Mouse (Mus musculus) heart, postnatal 14 days (tissue): Measurements from ENCODE around the gene Zic1. TPM values are rescaled to one million over a fixed set of nuclear protein-coding genes. Genes with fewer than 3 reads are reported as not detected.

Source experiments
- DNase-seq, 2 experiments: peaks; one replicate each; pipeline ENCODE4 v3.0.0; 2021 to 2022
- intact Hi-C: fragments of 180-260 bp; cut with DNase I; formaldehyde crosslinking; loops from one replicate; pipeline ENCODE4 v1.15.1; 2025
- total RNA-seq, 2 experiments: library from RNA; stranded (reverse); gene quantifications; 2 replicates each; pipeline ENCODE4 v1.2.3; 2021

The Zic1 gene
- total RNA-seq, 2 experiments from 2014 or later = not detected

- no peak for DNase-seq
- intact Hi-C loops = no loop called here
These were observed 19.3 kb upstream of the Zic1 start for GRCm38 (mm10) chr9:91384693-91385560.

GRCm38 (mm10) chr9:91384136-91384500, 18.5 kb upstream of the Zic1 start:
- intact Hi-C loops = no loop called here
- DNase-seq = no peak

GRCm38 (mm10) chr9:91383441-91384135, 18.0 kb upstream of the Zic1 start:
- intact Hi-C loops = no loop called here
- no peak for DNase-seq

DNA sequence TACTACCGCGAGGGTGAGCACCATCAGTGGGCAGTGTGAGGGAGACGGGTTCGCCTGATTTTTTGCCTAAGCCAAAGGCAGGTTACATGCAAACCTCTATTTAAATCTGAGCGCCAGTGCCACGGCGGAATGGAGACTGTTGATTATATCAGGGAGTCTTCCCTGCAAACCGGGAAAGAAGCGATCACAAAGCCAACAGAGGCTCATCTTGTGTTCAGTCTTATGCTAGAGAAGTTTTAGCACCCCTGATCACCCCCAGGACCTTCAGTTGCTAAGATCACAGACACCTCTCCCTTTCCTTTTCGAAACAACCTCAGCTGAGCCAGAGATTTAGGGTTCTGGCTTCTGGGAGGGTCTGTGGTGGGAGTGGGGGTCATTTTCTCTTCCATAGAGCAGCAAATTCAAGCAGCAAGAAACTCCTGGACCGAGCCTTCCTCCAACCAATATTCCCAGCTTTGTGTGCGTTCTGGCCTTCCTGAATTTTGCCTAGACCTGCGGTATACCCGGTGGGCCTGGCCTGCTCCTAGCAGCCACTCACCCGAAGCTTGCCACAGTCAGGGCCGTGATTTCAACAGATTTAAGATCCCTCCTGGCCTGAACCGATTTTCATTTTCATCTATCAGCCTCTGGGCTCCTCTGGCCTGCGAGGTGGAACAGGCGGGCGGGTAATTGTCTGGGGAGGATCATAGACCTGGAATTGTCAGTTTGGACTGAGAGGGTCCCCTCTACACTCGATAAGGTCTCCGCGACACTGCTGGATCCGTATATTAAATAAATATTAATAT, 17.1 kb upstream of the Zic1 start:
- intact Hi-C loops = no loop called here
- DNase-seq = no peak

GRCm38 (mm10) chr9:91382111-91382379, 16.4 kb upstream of the Zic1 start:
- intact Hi-C loops = no loop called here
- DNase-seq = no peak

DNA sequence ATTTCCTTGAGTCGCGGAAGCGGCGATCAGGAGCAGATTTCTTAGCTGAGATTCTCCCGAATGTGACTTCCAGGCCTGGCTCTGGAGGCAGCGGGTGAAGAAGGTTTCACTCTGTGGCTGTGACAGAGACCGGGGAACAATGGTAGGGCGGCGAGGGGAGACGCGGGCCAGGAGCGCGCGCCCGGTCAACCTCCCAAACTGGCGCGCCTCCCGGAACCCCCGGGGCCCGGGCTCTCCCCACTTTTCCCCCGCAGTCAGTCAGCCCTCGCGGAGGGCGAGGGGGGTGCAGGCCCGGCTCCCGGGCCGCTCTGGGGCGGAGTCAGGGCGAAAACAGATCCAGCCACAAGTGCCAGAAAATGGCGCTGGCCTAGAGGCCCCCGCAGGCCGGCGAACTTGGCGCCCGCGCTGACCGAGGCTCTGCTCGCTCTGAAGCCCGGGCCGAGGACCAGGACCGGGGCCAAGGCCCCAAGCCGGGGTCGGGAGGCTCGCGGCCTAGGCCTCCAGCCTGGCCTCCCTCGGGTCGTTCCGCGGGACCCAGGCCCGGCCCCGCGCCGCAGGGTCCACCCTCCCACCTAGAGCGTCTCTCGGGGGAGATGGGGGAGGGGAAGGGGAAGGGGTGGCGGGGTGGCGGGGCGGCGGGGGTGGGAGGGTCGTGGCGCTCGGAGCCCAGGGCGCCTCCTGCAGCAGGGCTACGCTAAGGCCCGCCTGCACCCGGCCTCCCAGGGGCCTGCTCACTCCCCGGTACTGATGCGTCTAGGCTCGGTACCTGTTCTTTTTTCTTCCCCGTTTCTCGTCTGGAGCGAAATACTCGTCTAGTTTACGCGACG, 15.9 kb upstream of the Zic1 start:
- peak; percentile 26 to 27 for DNase-seq
- intact Hi-C loops = no loop called here

DNA sequence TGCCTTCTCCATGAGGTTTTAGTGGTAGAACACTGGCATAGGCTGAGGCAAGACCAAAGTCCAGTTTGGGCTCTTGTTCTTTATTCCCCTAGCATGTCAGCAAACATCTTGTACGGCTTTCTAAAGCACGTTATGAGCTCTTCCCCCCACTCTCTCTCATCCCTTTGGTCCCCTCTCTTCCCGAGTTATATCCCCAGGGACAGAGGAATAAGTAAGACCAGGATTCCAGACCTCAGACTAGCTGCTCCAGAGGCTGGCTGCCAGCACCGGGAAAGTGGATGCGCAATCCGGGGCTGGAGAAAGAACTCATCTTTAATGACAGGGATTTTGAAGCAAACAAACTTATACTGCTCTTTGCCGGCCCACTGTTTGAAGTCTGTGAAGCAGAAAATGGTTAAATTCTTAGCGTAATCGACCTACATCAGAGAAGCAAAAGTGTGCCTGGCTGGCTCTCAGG, 14.9 kb upstream of the Zic1 start:
- intact Hi-C loops = no loop called here

GRCm38 (mm10) chr9:91379781-91380457, 14.3 kb upstream of the Zic1 start:
- no peak for DNase-seq
- intact Hi-C loops = no loop called here

More for the DNA sequence above, 14.9 kb upstream of the Zic1 start:
- no peak for DNase-seq

DNA sequence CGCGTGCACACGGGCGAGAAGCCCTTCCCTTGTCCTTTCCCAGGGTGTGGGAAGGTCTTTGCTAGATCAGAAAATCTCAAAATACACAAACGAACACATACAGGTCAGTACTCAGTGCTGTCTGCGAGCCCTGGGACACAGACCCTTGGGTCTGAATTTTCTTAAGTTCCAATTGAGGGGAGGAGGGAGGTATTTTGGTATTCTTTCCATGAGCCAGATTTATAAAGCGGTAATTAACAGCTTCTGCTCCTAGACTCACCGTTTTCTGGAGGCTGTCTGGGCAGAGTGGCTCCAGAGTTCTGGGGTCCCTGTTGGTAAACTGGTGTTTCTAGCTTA, 13.7 kb upstream of the Zic1 start:
- intact Hi-C loops = no loop called here
- no peak for DNase-seq

- intact Hi-C loops = no loop called here
These were observed 13.0 kb upstream of the Zic1 start for GRCm38 (mm10) chr9:91378411-91379299.

GRCm38 (mm10) chr9:91377873-91378150, 12.2 kb upstream of the Zic1 start:
- no peak for DNase-seq
- intact Hi-C loops = no loop called here

More at GRCm38 (mm10) chr9:91378411-91379299, 13.0 kb upstream of the Zic1 start:
- no peak for DNase-seq

GRCm38 (mm10) chr9:91377036-91377872, 11.6 kb upstream of the Zic1 start:
- intact Hi-C loops = no loop called here
- DNase-seq = no peak

DNA sequence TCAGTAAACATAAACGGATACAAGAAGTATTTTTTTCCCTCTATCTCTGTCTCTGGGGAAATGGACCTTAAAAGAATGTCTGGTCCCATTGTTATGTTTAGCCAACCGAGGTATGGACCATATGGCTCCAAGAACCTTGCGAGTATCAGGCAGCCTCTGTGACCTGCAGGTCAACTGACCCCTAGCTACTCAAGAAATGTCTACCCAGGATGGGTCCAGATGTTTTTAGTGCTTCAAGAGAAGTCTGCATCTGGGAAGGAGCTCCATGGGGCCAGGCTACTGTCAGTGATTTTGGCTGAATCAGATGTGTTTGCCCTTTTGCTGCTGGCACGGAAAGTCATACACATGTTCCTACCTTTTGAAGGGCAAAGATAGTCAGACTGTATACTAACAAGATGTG, 9.1 kb upstream of the Zic1 start:
- intact Hi-C loops = no loop called here
- no peak for DNase-seq

- DNase-seq = no peak
- intact Hi-C loops = no loop called here
These were observed 8.4 kb upstream of the Zic1 start for GRCm38 (mm10) chr9:91373811-91374575.

DNA sequence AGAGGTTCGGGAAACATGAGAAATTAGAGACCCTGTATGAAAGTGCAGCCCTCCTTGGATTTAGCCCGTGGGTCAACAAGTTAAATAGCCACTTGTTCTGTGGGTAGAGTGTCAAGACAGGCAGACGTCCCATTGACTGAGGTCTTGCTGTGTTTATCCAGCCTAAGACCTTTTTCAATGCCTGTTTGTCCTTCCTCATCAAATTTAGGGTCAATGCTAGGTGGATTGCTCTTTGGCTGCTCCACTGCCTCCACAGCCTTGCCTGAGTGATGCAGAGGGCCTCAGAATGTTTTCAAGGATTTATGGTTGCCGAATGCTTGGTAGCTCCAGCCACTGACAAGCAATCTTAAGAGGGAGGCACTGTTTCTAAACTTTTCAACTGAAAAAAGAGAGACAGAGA, 6.0 kb upstream of the Zic1 start:
- intact Hi-C loops = no loop called here
- DNase-seq = no peak

DNA sequence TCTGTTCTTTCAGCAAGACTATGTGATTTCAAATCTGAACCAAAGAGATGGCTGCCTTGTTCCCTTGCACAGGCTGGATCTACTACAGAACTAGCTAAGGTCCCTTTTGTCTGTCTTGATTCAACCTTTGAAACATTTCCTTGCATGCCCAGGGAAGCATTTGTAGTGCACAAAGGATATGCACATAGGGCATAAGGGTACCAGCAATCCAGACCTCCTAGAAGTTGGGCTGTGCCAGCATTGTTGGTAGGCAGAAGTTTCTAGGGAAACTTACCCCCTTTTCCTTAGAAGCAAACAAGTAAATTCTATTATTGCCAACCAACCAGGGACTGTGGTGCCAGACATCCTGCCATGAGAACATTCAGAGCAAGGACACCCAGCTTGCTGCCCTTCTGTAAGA, 5.4 kb upstream of the Zic1 start:
- DNase-seq = no peak
- intact Hi-C loops = no loop called here

DNA sequence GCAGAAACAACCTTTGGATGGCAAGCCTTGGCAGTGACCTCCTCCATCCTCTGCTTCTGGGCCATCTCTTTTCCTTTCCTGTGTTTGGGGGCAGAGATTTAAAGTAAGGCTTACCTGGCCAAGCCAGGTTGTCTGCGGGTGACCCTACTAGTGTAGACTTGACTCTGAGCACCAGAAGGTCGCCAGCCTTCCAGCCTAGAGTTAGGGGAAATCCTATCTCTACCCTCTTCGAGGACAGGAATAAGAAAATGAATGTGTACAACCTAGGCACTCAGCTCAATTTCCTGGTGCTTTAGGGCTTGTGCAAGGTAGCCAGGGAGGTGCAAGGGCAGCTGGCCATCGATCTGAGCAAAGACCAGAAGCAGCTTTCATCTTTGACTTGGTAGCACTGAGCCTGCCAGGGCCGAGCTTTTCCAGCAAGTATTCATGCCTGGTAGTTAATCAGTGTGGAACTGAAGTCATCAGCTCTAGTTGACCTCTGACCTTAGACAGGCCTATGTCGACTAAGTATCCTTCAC, 4.6 kb upstream of the Zic1 start:
- no peak for DNase-seq
- intact Hi-C loops = no loop called here
